Mouse (Mus musculus) thymus, postnatal 0 days (tissue): ENCODE measurements around the gene Kif1b. TPM values are rescaled to one million over a fixed set of nuclear protein-coding genes. Genes with fewer than 3 reads are reported as not detected.
"Not testable (repeated sequence)": the region's sequence is repeated elsewhere in the genome, so short reads cannot be mapped to it uniquely, and the experiment has no call there.

Experiments used
- DNase-seq: peaks from one replicate; pipeline ENCODE4 v3.0.0-alpha.2; 2015; ENCODE audit warnings: low spot score
- polyA plus RNA-seq: library from polyadenylated mRNA; unstranded; fragments of >200 nt; fragmentation: Nextera tagmentation; extraction: Ambion mirVana; gene quantifications from 2 replicates; pipeline ENCODE4 v1.2.1, GENCODE M21; 2015

Kif1b gene
- polyA plus RNA-seq, 1 experiment from 2014 or later: 10.5 TPM

DNA sequence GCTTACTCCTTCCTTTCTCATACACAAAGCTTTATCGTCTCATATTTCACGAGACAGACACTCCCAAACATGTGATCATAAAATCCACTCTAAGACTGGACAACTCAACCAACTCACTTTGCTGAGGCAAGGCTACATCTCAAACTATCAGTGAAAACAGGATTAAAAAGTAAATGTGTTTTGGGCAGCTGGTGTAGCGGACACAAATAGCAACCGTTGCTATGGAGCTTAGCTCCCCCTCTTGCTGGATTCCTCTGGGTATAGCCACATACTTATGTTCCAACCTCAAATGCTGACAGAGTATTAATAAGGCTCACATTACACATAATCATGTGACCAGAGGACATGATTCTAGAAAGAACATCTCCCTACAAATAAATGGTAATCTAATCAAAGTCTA lies 29.9 kb downstream of the Kif1b start:
- DNase-seq: no peak

DNA sequence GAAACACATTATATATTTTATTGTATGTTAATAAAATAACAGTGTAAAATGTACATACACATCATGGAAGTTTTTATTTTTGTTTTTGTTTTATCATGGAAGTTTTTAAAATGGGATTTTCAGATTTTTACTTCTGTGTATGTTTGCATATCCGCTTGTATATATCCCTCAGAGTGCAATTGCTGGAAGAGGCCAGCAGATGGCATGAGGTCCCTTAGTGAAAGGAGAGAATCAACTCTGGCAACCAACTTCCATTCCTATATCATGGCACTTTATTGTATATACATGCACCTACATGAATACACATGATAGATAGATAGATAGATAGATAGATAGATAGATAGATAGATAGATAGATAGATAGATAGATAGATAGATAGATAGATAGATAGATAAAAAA lies 34.4 kb downstream of the Kif1b start:
- DNase-seq: peak; percentile 9

DNA sequence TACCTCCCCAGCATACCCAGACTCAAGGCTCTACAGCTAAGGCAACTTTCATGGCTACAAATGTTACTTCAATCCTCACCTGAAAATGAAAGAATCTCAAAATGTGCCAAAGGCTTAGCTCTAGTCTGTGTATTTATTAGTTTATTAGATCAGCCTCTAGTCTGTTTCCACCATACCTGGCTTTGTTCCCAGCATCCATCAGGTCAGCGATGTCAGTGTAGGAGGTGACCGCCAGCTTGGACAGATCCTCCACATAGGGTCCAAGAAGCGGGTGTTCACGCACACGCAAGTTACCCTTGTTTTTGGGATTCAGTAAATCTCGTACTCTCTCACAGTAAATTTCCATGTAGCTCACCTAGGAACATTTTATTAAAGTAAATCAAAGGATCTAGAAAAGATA lies 37.0 kb downstream of the Kif1b start:
- no peak for DNase-seq

DNA sequence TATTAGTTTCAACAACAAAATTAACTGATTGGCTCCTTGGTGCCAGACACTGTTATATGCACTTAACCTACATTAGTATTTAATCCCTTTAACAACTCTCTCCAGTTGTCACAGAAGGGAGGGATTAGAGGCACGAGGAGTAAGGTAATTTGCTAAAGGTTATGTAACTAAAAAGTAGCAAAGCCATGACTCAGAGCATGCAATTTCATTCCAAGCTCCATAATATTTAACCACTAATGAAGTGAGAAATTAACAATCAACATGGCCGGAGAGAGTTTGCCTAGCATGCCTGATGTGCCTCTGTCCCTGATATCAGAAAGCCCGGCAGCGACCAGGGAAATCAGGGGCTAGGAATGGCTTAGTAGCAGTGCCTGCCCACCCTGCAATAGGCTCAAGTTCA lies 38.5 kb downstream of the Kif1b start:
- no peak for DNase-seq

DNA sequence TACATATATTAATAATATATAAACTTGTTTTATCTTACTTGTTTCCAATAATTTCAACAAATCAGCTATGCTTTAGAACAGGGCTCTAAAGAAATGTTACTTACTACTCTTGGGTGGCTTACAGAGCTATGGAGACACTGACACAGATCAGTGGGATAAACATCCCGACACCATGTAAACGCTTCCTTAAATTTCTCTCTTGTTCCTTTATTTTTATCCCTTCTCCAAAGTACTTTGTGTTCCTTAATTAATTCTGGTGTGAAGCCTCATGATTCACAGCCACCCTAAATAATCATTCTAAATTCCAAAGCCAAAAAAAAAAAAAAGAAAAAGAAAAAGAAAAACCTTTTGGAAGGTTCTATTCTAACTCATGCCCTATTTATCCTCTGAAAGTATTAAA lies 42.6 kb downstream of the Kif1b start:
- DNase-seq: no peak

DNA sequence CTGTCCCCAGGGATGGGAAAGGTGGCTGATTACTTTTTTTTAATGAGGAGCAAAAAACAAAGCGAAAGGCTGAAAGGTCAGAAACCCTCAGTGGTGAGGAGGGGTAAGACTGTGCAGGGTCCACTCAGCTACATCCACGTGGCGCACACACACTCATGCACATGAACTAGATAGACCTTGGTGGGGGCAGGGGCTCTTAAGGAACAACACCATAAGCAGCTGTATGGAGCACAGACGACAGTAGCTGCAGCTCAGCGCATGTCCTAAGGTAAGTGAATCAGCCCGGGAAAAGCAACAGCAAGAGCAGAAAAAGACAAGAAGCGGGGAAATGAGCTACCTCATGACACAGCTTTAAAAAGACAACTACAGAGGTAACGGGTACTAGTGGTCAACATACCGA lies 44.3 kb downstream of the Kif1b start:
- DNase-seq: no peak

DNA sequence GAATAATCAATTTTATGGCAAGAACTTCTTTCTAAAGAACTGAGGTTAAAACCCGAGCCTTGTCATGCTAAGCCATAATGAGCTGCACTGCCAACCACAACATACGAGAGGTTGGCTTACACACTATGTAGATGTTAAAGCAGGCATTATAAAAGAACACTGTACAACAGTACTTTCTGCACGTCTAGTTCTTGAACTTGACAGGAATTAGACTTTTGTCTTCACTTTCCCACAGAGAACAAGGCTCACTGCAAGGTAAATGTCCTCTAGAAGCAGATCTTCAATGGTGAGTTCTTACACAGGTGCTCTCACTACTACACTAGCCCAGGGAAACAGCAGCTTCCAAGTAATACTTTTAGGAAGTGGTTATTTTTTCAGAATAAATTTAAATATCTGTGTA lies 46.0 kb downstream of the Kif1b start:
- no peak for DNase-seq

DNA sequence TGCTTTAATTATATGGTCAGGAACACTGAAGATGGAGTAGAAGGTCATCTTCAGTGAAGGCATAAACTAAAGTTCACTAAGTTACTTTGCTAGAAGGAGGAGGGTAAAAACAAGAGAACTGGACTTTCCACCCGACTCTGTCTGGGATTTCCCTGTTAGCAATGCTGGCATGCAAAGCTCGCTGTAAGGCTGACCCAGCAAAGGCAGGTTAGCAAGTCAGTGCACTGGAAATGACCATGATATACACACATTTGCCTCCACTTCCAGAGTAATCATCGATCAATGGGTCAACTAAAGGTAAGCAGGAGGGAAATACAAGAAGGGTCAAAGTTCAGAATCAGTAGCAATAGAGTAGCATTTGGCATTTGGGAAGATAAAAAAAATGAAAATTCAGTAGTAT lies 46.6 kb downstream of the Kif1b start:
- no peak for DNase-seq

DNA sequence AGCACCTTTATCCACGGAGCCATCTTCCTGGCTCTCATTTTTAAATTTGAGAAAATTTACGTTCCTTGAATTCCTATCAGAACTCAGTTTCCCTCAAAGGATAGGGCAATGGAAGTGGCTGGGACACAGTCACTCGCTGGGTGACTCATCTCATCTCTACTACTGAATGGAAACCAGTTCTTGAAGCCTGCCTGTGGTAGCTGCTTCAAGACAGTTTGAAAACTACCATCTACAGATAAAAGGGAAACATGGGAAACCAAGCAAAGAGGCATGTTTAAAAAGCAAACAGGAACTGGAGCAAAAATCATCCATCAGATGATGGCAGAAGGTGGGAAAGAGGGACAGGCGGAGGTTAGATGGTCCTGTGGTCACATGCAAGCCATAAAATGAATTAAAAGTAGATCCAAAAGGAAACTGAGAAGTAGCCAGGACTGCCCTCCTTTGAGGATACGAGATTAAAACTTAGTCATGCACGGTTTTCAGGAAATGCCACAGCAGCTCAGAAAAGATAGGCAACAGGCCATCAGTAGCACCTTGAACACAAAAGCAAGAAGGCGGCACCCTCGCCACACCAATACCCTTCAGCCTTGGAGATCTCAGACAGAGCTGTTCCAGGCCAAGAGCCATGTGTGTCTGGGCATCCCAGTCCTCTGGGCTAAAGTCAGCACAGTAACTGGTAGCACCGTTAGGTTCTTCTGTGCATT lies 48.0 kb downstream of the Kif1b start:
- no peak for DNase-seq

DNA sequence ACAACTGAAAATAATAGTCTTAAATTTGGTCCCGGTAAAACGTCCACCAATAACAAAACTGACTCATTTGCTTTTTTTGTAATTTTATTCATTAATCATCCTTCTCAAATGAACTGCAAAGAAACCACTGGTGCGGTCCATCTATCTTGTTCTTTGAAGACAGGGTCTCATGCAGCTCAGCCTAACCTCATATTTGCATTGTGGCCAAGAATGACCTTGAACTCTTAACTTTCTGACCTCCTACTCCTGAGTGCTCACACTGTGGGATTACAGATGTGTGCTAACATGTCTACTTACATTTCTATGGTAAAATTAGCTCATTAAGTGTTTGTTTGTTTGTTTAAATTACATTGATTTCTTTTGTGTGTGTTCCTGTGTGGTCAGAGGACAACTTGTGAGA lies 48.6 kb downstream of the Kif1b start:
- DNase-seq: no peak

DNA sequence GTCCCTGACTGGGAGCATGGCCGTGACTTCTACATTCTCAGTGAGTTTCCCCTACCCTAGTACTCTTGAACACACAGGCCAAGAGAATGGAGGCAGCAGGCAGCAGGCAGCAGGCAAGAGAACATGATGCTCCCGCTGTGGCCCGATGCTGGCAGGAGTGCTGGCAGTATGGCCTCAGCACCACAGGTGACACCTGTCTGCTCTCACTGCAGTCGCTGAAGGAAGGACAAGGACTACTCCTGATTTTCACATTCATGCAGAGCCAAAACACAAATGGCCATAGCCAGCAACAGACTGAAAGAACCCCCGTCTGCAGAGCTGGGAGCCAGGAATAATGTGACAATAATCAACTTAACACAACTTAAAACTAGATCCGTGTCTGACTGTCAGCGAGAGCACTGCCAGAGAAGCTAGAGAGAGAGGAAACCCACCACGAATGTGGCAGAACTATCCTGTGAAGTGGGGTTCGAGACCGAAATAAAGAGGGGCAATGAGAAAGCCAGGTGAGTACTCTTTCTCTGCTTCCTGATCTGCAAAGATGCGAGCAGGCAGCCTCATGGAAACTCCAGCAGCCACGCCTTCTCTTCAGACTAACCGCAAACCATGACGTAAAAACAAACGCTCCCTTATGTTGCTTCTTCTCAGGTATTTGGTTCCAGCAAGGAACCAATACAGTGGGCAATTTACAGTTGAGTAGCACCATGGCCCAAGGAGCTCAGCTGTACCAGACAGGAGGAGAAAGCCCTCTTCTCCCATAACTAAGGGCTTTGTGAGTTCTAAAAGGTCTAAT lies 50.8 kb downstream of the Kif1b start:
- DNase-seq: no peak

DNA sequence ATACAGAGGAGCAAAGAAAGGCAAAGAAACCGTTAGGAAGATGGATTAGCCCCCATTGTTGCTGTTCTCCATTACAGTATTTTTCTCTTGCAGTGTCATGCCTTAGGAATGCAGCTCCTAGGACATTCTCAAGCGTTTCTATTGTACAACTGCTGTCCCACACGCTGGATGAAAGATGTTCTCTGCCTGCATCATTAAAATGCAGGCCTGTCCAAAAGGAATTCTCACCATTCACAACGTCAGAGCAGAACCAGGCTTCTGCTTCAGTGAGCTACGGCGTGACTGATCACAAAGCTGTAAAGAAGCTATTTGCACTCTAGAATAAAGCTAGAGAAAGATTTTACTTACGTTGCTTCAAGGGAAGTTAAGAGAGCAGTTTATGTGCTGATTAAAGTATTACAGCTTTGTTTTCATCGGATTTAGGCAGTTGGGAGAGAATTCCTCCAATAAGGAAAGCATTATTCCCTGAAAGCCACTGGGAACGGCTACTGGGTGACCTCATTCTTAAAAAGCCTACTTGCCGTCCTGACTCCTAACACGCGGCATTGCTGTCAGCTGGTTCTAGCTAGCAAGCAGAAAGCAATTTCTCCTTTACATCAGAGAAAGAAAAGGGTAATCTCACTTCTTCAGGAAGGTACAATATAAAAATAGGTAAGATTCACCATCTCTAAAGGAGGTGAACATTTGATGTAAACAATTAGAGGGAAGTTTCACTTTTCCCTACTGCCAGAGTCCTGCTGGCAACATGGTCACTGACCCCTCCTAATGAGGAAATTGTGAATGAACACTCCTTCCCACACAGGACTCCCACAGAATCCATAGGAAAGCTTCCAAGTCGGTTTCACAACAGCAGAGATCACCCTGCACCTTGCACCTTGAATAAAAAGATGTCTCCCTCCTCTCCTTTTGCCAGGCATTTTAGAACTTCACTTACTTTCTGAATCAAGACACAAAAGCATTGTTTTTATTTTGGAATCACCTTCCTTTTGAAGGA lies 51.9 kb downstream of the Kif1b start:
- DNase-seq: no peak

DNA sequence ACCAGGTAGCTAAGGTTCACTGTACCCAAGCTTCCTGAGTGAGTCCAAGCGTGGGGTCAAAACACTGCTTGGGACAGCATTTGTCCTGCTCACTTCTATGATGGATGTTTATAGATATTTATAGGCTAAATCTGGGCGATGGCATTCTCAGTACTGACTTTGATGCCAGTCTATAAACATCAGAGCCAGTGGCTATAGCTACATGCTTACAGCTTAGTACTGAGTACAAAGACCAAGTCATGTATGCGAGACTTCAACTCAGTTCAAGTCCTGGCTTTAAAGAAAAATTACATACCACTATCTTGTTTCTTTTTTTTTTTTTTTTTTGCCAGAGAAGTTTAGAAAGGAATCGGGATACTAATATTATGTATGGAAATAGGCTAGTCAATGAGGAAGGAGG lies 52.7 kb downstream of the Kif1b start:
- no peak for DNase-seq

DNA sequence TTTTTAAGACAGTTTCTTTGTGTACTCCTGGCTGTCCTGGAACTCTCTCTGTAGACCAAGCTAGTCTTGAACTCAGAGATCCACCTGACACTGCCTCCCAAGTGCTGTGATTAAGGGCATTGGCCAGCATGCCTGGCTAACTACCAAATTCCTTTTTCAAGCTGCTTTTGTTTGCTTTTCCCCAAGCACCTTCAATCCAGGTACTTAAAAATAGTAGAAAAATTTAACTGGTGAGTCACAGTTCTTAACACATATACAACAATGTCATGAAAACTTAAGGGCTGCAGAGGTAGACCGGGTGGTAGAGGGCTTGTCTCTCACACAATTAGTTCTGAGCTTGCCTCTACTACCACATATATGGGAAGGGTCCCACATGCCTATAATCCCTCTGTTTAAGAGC lies 58.2 kb downstream of the Kif1b start:
- DNase-seq: no peak

DNA sequence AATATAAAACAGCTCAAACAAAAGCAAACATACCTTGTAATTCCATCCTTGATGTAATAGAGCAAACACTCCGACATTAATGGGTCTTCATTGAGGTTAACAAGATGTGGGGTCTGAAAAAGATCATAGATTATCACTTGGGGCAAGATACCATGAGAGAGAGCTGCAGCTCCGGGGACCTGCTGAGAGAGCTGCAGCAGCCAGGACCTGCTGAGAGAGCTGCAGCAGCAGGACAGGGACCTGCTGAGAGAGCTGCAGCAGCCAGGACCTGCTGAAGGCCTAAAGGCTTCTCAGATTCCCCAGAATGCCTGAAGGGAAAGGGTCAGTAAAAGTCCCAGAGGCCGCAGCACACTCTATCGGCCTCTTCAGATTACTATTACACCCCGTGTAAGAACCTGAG lies 59.7 kb downstream of the Kif1b start:
- no peak for DNase-seq

DNA sequence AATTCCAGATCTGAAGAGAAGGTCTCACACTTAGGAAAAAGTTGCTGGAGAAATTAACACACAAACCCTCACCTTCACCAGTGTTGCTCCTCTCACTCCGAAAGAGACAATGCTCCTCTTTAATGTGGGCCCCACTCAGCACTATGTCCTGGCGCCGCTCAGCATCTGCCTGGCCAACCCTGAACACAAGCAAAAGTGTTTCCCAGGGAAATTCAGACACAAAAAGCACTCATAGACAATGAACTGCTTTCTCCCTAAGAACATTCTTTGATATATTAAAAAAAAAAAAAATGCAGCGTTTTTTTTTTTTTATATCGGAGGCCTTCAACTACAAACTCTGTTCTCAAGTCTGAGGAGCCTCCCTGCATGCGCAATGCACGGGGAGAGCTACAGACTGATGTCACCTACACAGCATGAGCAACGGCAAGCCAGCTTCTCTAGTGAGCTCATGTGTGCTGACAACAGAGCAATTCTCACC lies 60.3 kb downstream of the Kif1b start:
- DNase-seq: no peak

DNA sequence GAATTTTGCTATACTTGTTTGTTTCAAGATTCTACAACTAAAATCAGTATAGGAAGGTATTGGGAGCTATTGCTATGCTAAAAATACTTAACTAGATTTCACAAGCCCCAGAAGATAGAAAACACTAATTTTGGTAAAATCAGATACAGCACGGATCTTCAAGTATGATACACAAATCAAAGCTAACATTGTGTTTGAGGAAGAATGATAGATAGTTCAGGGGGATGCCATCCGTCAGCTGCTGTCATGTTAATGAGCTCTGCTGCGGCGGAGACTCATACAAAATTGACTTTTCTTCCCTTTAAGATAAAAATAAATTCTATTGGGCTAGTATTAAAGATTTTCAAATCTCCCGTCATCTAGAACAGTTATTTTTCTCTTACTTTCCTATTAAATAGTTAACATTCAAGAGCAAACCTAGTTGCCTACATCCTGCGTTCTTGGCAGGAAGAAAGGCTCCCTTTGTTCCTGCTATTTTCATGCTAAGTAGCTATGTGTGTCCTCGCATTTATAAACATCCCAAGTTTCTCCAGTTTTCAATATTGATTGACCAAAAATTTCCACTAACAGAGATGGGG lies 60.8 kb downstream of the Kif1b start:
- DNase-seq: no peak

DNA sequence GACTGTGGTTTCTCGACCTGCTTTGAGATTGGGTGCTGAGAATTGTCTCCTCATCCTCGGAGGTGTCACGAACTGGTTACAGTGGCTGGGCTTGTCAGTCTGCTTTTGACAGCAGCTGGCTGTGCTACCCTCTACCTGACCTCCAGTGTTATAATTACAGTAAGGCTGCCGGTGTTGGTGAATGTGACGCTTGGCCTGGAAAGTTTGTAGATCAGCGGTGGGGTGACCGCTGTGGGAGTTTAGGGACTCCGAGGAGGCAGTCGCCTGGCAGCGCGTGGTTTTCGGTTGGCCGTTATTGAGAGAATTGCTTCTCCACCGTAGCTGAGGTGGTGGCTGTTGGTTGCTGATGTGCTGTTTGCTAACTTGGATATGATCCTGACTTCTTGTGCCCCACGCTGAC lies 70.5 kb downstream of the Kif1b start:
- no peak for DNase-seq

DNA sequence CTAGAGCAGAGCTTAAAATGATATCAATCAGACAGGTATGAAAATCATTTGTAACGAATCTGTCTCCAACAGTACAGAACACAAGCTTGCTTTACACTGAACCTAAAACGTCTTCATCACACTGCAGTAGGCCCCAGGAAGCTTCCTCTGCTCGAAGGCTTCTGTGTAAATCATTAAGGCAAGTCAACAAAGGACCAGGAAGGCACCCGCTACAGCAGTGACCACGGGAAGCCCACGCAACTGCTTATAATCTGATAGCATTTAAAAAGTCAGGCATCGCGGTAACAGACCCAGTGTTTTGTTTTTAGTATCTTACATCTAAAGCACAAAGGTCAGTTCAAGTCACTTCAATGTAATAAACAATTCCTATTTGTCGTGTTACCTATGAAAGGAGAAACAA lies 73.6 kb downstream of the Kif1b start:
- no peak for DNase-seq

DNA sequence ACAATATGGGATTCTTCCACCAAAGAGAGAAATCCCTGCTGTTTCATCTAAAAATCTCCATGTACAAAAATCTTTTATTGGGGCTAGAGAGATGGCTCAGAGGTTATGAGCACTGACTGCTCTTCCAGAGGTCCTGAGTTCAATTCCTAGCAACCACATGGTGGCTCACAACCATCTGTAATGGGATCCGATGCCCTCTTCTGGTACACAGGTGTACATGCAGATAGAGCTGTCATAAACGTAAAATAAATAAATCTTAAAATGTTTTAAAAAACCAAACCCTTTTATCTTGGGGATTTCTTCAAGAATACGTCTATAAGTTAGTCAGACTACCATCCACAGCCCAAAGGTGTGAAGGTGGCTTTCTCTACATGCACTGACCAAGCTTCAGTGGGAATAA lies 78.8 kb downstream of the Kif1b start:
- not testable (repeated sequence) for DNase-seq

DNA sequence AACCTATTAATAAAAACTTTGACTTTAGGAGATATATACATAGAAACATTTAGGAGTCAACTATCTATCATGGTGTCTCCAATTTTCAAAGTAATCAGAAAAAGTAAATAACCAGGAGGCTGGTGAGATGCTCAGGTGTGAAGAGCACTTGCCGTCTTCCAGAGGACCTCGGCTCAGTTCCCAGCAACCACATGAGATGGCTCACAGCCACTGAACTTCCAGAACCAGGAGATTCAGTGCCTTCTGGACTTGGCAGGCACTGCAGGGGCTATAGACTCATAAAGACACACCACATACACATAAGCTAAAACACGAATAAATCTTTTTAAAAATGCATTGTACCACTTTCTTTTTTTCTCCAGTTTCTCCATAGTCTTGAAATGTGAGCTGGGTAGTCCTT lies 79.2 kb downstream of the Kif1b start:
- no peak for DNase-seq
